Mouse (Mus musculus): ENCODE results near the gene Cd22. TPM values are rescaled to one million over a fixed set of nuclear protein-coding genes. Genes with fewer than 3 reads are reported as not detected.
"Not testable (repeated sequence)": the region's sequence is repeated elsewhere in the genome, so short reads cannot be mapped to it uniquely, and the experiment has no call there.

The Cd22 gene
- polyA plus RNA-seq, 1 experiment, result 8.5 TPM

- H3K27me3 ChIP-seq (ENCODE audit: control insufficient read depth, insufficient read depth, low read length), result no peaks in the 10 kb centered on the region
- no peaks in the 10 kb centered on the region for H3K36me3 ChIP-seq (ENCODE audit: control insufficient read depth, insufficient read depth, low read length)
- H3K4me3 ChIP-seq (ENCODE audit: control insufficient read depth, insufficient read depth, low read length), result no peak overlapping the region
- no peaks in the 10 kb centered on the region for H3K4me1 ChIP-seq (replicated peaks; ENCODE audit: control insufficient read depth, insufficient read depth, low read length)
- 88% methylated on average over 7 of the region's 7 CpGs for WGBS
- TF ChIP-seq POLR2A (IDR thresholded peaks at IDR 0.05; ENCODE audit: control insufficient read depth, extremely low read depth, insufficient read depth, low read length, poor library complexity) (no peak), CTCF (IDR thresholded peaks at IDR 0.05; ENCODE audit: borderline replicate concordance, control insufficient read depth, extremely low read depth, insufficient read depth, low read length, poor library complexity) (no peak)
- no peak for DNase-seq
- H3K27ac ChIP-seq (ENCODE audit: control insufficient read depth, insufficient read depth, low read length), result no peak overlapping the region
Measured at GRCm38 (mm10) chr7:30844676-30845297, 35.4 kb downstream of the Cd22 start.

- TF ChIP-seq POLR2A (IDR thresholded peaks at IDR 0.05; ENCODE audit: control insufficient read depth, extremely low read depth, insufficient read depth, low read length, poor library complexity) (no peak), CTCF (IDR thresholded peaks at IDR 0.05; ENCODE audit: borderline replicate concordance, control insufficient read depth, extremely low read depth, insufficient read depth, low read length, poor library complexity) (no peak)
- Histone ChIP-seq H3K4me3 (ENCODE audit: control insufficient read depth, insufficient read depth, low read length) (no peak overlapping the region), H3K4me1 (replicated peaks; ENCODE audit: control insufficient read depth, insufficient read depth, low read length) (no peaks in the 10 kb centered on the region), H3K27ac (ENCODE audit: control insufficient read depth, insufficient read depth, low read length) (no peak overlapping the region), H3K27me3 (ENCODE audit: control insufficient read depth, insufficient read depth, low read length) (no peaks in the 10 kb centered on the region), H3K36me3 (ENCODE audit: control insufficient read depth, insufficient read depth, low read length) (no peaks in the 10 kb centered on the region)
- no peak for DNase-seq
- WGBS, result 13% methylated on average over 5 of the region's 5 CpGs
Measured at GRCm38 (mm10) chr7:30842092-30842491, 38.0 kb downstream of the Cd22 start.

GRCm38 (mm10) chr7:30841379-30841778 is 38.8 kb downstream of the Cd22 start:
- no peak for TF ChIP-seq POLR2A (IDR thresholded peaks at IDR 0.05; ENCODE audit: control insufficient read depth, extremely low read depth, insufficient read depth, low read length, poor library complexity)
- TF ChIP-seq CTCF (IDR thresholded peaks at IDR 0.05; ENCODE audit: borderline replicate concordance, control insufficient read depth, extremely low read depth, insufficient read depth, low read length, poor library complexity), result no peak
- Histone ChIP-seq H3K4me3 (ENCODE audit: control insufficient read depth, insufficient read depth, low read length) (no peak overlapping the region), H3K27me3 (ENCODE audit: control insufficient read depth, insufficient read depth, low read length) (no peaks in the 10 kb centered on the region), H3K27ac (ENCODE audit: control insufficient read depth, insufficient read depth, low read length) (no peak overlapping the region), H3K36me3 (ENCODE audit: control insufficient read depth, insufficient read depth, low read length) (no peaks in the 10 kb centered on the region), H3K4me1 (replicated peaks; ENCODE audit: control insufficient read depth, insufficient read depth, low read length) (no peaks in the 10 kb centered on the region)
- WGBS, result 80% methylated on average over 4 of the region's 4 CpGs
- DNase-seq, result no peak

- no peak for DNase-seq
- Histone ChIP-seq H3K36me3 (ENCODE audit: control insufficient read depth, insufficient read depth, low read length) (no peaks in the 10 kb centered on the region), H3K4me3 (ENCODE audit: control insufficient read depth, insufficient read depth, low read length) (no peak overlapping the region), H3K27ac (ENCODE audit: control insufficient read depth, insufficient read depth, low read length) (no peak overlapping the region), H3K27me3 (ENCODE audit: control insufficient read depth, insufficient read depth, low read length) (no peaks in the 10 kb centered on the region), H3K4me1 (replicated peaks; ENCODE audit: control insufficient read depth, insufficient read depth, low read length) (no peaks in the 10 kb centered on the region)
- TF ChIP-seq POLR2A (IDR thresholded peaks at IDR 0.05; ENCODE audit: control insufficient read depth, extremely low read depth, insufficient read depth, low read length, poor library complexity), result no peak
- TF ChIP-seq CTCF (IDR thresholded peaks at IDR 0.05; ENCODE audit: borderline replicate concordance, control insufficient read depth, extremely low read depth, insufficient read depth, low read length, poor library complexity), result no peak
- WGBS, result 95% methylated on average over 3 of the region's 3 CpGs
Measured at GRCm38 (mm10) chr7:30840306-30840705, 39.8 kb downstream of the Cd22 start.

GRCm38 (mm10) chr7:30837277-30837676 is 42.9 kb downstream of the Cd22 start:
- Histone ChIP-seq H3K4me1 (replicated peaks; ENCODE audit: control insufficient read depth, insufficient read depth, low read length) (peaks cover 2% of the 10 kb centered on the region), H3K27me3 (ENCODE audit: control insufficient read depth, insufficient read depth, low read length) (no peaks in the 10 kb centered on the region), H3K36me3 (ENCODE audit: control insufficient read depth, insufficient read depth, low read length) (no peaks in the 10 kb centered on the region), H3K27ac (ENCODE audit: control insufficient read depth, insufficient read depth, low read length) (no peak overlapping the region), H3K4me3 (ENCODE audit: control insufficient read depth, insufficient read depth, low read length) (no peak overlapping the region)
- DNase-seq, result no peak
- TF ChIP-seq CTCF (IDR thresholded peaks at IDR 0.05; ENCODE audit: borderline replicate concordance, control insufficient read depth, extremely low read depth, insufficient read depth, low read length, poor library complexity) (no peak), POLR2A (IDR thresholded peaks at IDR 0.05; ENCODE audit: control insufficient read depth, extremely low read depth, insufficient read depth, low read length, poor library complexity) (no peak)

- not testable (repeated sequence) for H3K4me3 ChIP-seq (ENCODE audit: control insufficient read depth, insufficient read depth, low read length); DNase-seq; H3K4me1 ChIP-seq (replicated peaks; ENCODE audit: control insufficient read depth, insufficient read depth, low read length); H3K27me3 ChIP-seq (ENCODE audit: control insufficient read depth, insufficient read depth, low read length); H3K27ac ChIP-seq (ENCODE audit: control insufficient read depth, insufficient read depth, low read length); H3K36me3 ChIP-seq (ENCODE audit: control insufficient read depth, insufficient read depth, low read length)
- 4% methylated on average over 7 of the region's 11 CpGs for WGBS
Measured at GRCm38 (mm10) chr7:30832684-30833083, 47.5 kb downstream of the Cd22 start.

GRCm38 (mm10) chr7:30832261-30832660 is 47.9 kb downstream of the Cd22 start:
- Histone ChIP-seq H3K27ac (ENCODE audit: control insufficient read depth, insufficient read depth, low read length) (no peak overlapping the region), H3K27me3 (ENCODE audit: control insufficient read depth, insufficient read depth, low read length) (no peaks in the 10 kb centered on the region), H3K4me1 (replicated peaks; ENCODE audit: control insufficient read depth, insufficient read depth, low read length) (peaks cover 3% of the 10 kb centered on the region), H3K36me3 (ENCODE audit: control insufficient read depth, insufficient read depth, low read length) (no peaks in the 10 kb centered on the region), H3K4me3 (ENCODE audit: control insufficient read depth, insufficient read depth, low read length) (no peak overlapping the region)
- 7% methylated on average over 11 of the region's 17 CpGs for WGBS
- no peak for DNase-seq
- TF ChIP-seq POLR2A (IDR thresholded peaks at IDR 0.05; ENCODE audit: control insufficient read depth, extremely low read depth, insufficient read depth, low read length, poor library complexity) (no peak), CTCF (IDR thresholded peaks at IDR 0.05; ENCODE audit: borderline replicate concordance, control insufficient read depth, extremely low read depth, insufficient read depth, low read length, poor library complexity) (no peak)

Measured in thymus, adult 2 months (tissue).